Mouse (Mus musculus) thymus, postnatal 10 days (tissue): ENCODE data around the gene Magt1.
A peak's percentile ranks its signal among the peaks of the same experiment; 100 is the strongest.
"Not testable (repeated sequence)": the region's sequence is repeated elsewhere in the genome, so short reads cannot be mapped to it uniquely, and the experiment has no call there.

Source experiments
- DNase-seq, 2 experiments: peaks; one replicate each; pipeline ENCODE4 v3.0.0; 2021; ENCODE audit warnings: low spot score in 2 of 2

The Magt1 gene

DNA sequence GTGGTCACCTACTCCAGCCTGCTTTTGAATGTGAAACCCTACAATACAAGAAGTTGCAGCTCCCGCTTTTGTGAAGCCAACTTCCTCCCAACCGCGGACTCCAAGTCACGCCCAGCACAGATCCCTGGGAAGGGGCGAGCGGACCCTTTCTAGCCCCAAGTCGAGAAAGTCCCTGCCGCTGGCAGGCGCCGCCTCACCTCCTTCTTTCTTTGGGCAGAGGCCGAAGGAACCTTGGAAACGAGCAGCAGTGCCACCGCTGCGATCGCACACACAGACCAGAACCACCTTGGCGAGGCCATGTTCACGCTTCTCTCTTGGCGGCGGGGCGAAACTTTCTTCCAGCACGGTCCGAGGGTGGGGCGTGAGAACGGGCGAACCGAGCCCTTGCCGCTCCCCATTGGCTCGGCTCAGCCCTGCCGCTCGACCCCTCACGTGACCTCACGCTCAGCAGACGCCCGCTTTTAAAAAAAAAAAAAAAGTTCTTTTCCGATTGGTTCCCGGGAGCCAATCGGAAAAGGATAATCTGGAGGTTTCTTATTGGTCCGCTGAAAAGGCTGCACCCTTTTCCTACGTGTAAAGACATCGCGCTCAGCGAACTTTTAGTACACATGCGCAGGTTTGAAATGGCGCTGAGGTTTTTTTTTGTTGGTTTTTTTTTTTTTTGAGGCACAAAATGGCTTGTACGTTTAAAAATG lies at the start of gene Magt1:
Gene Magt1 (minus strand): TSS at position 442 of the 695 bp plus-strand sequence.
- peak; percentile 70 to 75 for DNase-seq

GRCm38 (mm10) chrX:106048191-106048590 lies 36.5 kb upstream of the Magt1 start:
- no peak for DNase-seq

DNA sequence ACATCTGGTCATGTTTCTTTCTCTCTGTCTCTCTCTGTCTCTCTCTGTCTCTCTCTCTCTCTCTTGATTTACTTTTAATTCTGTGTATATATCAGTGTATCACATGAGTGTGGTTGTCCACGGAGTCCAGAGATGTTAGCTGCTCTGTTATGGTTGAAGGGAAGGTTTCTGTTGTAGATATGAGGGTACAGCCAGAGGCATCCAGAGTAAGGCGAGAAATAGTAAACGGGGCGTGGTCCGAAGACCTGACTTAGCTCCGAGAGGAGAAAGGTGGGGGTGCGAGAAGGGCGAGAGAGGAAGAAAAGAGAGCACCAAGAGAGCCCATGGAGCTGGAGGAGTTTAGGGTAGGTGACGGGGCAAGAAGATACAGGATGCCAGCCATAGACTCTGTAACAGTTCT lies 34.2 kb upstream of the Magt1 start:
- DNase-seq = no peak

DNA sequence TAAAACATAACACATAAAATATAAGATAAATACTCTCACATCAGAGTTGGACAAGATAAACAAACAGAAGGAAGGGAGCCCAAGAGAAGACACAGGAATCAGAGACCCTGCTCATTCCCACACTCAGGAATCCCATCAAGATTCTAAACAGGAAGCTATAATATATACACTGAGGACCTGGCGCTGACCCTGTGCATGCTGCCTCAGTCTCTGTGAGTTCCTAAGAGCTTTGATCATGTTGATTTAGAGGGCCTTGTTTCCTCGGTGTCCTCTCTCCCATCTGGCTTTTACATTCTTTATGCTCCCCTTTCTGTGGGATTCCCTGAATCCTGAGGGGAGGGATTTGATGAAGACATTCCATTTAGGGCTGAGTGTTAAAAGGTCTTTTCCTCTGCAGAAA lies 33.7 kb upstream of the Magt1 start:
- DNase-seq = no peak

GRCm38 (mm10) chrX:106043863-106044617 lies 32.3 kb upstream of the Magt1 start:
- no peak for DNase-seq

- no peak for DNase-seq
Observed at GRCm38 (mm10) chrX:106037185-106037752, 25.6 kb upstream of the Magt1 start.

- no peak for DNase-seq
Observed at GRCm38 (mm10) chrX:106035727-106036126, 24.0 kb upstream of the Magt1 start.

DNA sequence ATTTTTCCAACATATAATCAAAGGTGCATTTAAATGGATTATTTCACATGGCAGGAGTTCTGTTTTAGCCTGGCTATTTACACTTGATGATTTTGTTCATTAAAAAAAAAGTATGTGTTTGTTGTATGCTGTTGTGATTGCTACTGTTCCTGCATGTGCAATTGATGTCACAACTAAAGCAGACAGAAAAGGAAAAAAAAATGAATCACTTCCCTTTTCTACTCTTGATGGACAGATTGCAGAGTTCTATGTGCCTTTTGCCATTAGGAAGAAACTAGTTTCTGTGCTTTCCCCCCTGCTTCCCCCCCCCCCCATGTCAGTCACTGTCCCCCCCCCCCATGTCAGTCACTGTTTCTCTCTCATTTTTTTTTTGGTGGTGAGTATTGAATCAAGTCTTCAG lies 19.4 kb upstream of the Magt1 start:
- no peak for DNase-seq

- no peak for DNase-seq
Observed at GRCm38 (mm10) chrX:106030176-106030575, 18.5 kb upstream of the Magt1 start.

- DNase-seq = no peak
Observed at GRCm38 (mm10) chrX:106027343-106027674, 15.6 kb upstream of the Magt1 start.

GRCm38 (mm10) chrX:106026418-106027342 lies 15.0 kb upstream of the Magt1 start, which contains the start of gene Atp7a:
Atp7a (plus strand) TSS chrX:106027276.
- peak; percentile 86 to 90 for DNase-seq

GRCm38 (mm10) chrX:106017516-106017915 lies 5.8 kb upstream of the Magt1 start:
- no peak for DNase-seq

DNA sequence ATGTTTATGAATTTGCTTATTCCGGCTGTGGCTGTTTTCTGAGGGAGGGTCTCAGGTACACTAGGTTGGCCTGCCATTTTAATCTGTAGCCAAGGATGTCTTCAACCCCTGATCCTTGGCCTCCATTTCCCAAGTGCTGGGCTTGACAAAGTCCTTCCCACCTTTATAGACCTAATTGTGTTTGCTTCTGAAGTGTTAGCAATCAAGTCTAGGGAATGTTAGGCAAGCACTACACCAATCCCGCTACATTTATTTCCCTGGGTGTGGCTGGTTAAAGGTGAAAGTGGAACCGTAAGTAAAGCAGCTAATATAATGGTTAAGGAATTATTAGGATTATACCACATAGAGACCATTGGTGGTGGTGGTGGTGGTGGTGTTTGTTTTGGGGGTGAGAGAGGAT lies 5.4 kb upstream of the Magt1 start:
- no peak for DNase-seq

- DNase-seq = peak; percentile 64 to 73
Observed at GRCm38 (mm10) chrX:106015571-106016322, 4.0 kb upstream of the Magt1 start, which contains the start of gene Cox7b. Cox7b (plus strand) TSS chrX:106015700.

GRCm38 (mm10) chrX:106014741-106015377 lies 3.2 kb upstream of the Magt1 start:
- not testable (repeated sequence) for DNase-seq

DNA sequence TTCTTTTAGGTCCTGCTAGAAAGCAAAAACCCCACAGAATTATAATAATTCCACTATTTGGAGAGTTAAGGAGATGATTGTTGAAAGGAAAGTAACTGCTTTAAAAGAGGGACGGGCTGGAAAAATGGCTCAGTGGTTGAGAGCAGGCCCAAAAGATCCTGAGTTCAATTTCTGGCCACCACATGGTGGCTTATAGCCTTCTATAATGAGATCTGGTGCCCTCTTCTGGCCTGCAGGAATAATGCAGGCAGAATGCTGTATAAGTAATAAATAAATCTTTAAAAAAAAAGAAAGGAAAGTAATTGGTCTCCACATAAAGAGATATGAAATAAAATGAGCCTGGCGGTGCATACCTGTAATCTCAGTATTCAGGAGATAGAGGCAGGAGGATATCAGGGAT lies 1.5 kb upstream of the Magt1 start:
- peak; percentile 16 to 29 for DNase-seq

DNA sequence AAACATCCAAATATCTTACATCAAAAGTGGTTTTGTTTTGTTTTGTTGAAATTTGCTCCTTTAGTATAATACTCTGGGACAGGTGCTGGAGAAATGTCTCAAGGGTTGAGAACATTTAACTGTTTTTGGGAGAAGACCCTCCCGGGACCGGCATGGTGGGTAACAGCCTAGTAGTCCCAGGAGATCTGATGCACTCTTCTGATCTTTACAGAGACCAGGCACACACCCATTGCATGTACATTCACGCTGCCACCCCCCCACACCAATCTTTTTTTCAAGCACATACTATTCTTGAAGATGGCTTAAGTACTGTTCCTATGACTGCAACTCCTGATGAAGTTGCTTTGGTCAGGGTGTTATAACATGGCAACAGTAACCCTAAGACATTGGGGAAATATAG lies 853 bp upstream of the Magt1 start:
- DNase-seq = no peak

- no peak for DNase-seq
Observed at GRCm38 (mm10) chrX:106010762-106011161, 944 bp downstream of the Magt1 start.

- DNase-seq = no peak
Observed at GRCm38 (mm10) chrX:106001605-106002004, 10.1 kb downstream of the Magt1 start.

DNA sequence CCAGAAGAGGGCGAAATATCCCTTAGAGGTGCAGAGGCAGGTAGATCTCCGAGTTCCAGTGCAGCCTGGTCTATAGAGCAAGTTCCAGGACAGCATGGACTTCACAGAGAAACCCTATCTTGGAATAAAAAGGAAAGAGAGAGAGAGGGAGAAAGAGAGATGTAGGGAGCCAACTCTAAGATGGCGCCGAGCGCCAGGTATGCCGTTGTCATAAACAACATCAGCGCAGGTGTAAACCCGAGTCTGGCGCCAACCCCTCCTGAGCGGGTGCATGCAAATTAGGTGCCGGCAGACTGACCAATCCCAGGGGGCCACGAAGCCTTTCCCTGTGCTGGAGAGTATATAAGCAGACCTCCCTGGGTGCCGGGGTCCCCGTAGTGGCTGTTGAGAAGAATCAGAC lies 54.6 kb downstream of the Magt1 start:
- DNase-seq = not testable (repeated sequence)

DNA sequence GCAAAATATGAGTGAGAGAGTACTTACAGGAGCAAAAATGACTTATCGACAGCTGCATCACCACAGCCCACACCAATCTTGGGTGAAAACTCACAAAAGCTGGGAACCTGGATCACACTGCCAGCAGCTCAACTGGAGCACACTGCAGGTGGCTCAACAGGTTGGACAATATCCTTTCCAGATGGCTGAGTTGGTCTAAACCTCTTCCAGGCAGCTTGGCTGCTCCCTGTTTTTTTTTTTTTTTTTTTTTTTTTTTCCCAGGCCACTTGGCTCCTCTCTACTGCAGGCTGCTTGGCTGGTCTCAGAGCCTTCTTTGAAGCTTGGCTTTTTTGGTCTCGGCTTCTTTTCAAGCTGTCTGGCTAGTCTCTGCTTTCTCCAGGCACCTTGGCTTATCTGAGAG lies 57.7 kb downstream of the Magt1 start:
- DNase-seq = no peak
